Mouse (Mus musculus) olfactory bulb, adult 2 months (tissue): ENCODE results near the gene Psma7. TPM values are rescaled to one million over a fixed set of nuclear protein-coding genes. Genes with fewer than 3 reads are reported as not detected.
A peak's percentile ranks its signal among the peaks of the same experiment; 100 is the strongest.

ENCODE experiments used
- H3K27ac ChIP-seq: fragments of 200-500 bp; 2 replicates; pipeline ENCODE4 v1.5.1; 2012; ENCODE audit warnings: low read depth, low read length; ENCODE audit not compliant: insufficient read depth
- H3K4me1 ChIP-seq: fragments of 200-500 bp; 2 replicates; pipeline ENCODE4 v1.6.1; 2012; ENCODE audit warnings: low read length; ENCODE audit not compliant: control insufficient read depth, insufficient read depth
- H3K4me3 ChIP-seq: fragments of 200-500 bp; 2 replicates; pipeline ENCODE4 v1.5.1; 2012; ENCODE audit warnings: mild to moderate bottlenecking, low read depth, low read length, moderate library complexity; ENCODE audit not compliant: insufficient read depth
- CTCF ChIP-seq: fragments of 200-500 bp; IDR thresholded peaks from 2 replicates; pipeline ENCODE4 v1.5.1; 2012; ENCODE audit warnings: low read depth, mild to moderate bottlenecking, low read length, moderate library complexity; ENCODE audit not compliant: insufficient read depth
- POLR2A ChIP-seq: fragments of 200-500 bp; IDR thresholded peaks from 2 replicates; pipeline ENCODE4 v1.6.1; 2012; ENCODE audit warnings: mild to moderate bottlenecking, low read depth, low read length, moderate library complexity; ENCODE audit not compliant: insufficient read depth
- WGBS: fragments of 180-500 bp; shearing (Covaris S2); methylation state at CpG from one replicate; pipeline ENCODE4 v1.1.7; 2018; 5-methylcytosine and 5-hydroxymethylcytosine counted together
- polyA plus RNA-seq: library from polyadenylated mRNA; stranded (reverse); fragments of >200 nt; gene quantifications from 2 replicates; pipeline ENCODE4 v1.2.4, GENCODE M21; 2012; ENCODE audit warnings: low replicate concordance; ENCODE audit not compliant: missing spikeins, insufficient read depth, insufficient read length

The Psma7 gene
- polyA plus RNA-seq, 1 experiment = not detected

DNA sequence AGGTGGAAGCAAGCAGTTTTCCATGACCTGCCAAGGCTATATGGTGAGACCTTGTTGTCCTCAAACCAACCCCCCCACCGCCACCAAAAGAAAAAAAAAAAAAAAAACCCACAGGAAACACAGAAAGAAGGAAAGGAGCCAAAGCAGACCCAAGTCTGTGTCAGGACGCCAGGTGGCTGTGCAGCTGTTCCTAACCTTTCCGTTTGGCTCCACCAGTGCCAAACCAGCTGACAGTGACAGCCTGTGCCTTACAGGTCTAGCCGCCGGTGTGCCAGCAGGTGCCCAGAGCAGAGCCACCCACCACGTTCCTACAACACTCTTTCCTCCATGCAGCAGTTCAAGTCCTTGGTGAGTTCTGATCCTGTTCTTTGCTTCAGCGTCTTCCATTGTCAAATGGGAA, 30.7 kb upstream of the Psma7 start:
- H3K4me1 ChIP-seq = peaks cover 8% of the 10 kb centered on the region
- H3K27ac ChIP-seq = no peak overlapping the region
- 91% methylated on average over 7 of the region's 7 CpGs for WGBS
- no peak overlapping the region for H3K4me3 ChIP-seq
- TF ChIP-seq CTCF (no peak), POLR2A (no peak)

DNA sequence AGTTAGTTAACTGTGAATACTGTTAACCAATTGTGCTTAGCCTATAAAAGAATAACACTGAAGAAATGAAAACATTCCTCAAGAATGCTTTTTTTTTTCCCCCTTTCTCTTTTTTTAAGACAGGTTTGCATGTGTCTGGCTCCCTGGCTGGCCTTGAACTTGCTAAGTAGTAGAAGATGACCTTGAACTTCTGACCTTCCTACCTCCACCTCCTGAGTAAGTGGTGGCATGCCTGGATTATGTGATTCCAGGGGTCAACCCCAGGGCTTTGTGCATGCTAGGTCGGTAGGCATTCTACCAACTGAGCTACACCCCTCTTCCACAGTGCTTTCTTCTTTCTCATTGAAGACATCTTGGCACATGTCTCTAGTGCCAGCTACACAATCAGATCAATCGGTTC, 29.4 kb upstream of the Psma7 start:
- peaks cover 8% of the 10 kb centered on the region for H3K4me1 ChIP-seq
- WGBS = 75% methylated on average over 2 of the region's 2 CpGs
- TF ChIP-seq POLR2A (no peak), CTCF (no peak)
- H3K27ac ChIP-seq = no peak overlapping the region
- H3K4me3 ChIP-seq = no peak overlapping the region

DNA sequence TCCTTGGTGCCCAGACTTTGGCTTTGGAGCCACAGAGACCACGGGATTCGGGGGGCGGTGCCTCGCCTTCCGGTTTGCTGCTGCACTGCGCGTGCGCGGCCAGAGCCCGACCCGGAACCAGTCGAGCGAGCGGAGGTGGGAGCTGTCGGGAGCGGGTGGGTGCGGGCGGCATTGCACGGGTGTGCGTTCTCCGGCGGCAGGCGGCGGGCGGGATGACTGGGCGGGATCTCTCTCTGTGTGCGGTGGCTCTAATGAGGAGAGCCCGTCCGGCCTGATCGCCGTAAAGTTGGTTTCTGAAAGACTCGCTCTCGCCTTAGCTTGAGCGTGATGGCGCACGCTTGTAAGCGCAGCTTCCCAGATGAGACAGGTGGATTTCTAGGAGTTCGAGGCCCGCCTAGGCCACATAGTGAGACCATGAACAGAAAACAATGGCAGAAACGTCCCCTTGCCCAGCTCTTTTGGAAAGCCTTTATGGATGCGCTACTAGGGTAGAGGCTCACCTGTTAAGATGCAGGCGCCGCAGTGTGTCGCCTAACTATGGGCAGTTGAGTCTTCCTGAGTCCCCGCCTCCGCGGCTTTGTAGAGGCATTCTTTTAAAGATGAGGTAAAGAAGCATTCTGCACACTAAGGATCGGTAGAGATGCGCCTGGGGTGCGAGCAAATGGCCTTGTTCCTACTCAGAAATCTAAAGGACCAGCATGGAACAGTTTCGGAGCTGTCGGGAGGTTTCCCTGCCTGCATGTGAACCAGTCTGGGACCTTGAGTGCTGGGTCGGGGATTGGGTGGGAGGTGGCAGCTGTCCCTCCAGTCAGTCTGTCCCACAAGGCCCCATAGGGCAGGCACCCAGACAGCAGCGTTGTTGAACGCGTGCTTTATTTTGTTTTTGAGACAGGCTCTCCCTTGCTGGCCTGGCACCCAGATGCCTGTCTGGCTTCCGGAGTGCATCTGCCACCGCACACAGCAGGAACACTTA, 28.5 kb upstream of the Psma7 start, which contains the start of gene Mtg2:
Gene Mtg2, plus strand, starts transcription at position 108 of the 973 bp plus-strand sequence.
- peak within 1 kb of the TSS; percentile 60 for H3K4me3 ChIP-seq
- H3K4me1 ChIP-seq = peaks cover 8% of the 10 kb centered on the region
- peak within 1 kb of the TSS; percentile 63; the same call in 1 of the 2 replicates for H3K27ac ChIP-seq
- TF ChIP-seq POLR2A (peak; percentile 59), CTCF (no peak)
- 1% methylated on average over 58 of the region's 58 CpGs for WGBS

DNA sequence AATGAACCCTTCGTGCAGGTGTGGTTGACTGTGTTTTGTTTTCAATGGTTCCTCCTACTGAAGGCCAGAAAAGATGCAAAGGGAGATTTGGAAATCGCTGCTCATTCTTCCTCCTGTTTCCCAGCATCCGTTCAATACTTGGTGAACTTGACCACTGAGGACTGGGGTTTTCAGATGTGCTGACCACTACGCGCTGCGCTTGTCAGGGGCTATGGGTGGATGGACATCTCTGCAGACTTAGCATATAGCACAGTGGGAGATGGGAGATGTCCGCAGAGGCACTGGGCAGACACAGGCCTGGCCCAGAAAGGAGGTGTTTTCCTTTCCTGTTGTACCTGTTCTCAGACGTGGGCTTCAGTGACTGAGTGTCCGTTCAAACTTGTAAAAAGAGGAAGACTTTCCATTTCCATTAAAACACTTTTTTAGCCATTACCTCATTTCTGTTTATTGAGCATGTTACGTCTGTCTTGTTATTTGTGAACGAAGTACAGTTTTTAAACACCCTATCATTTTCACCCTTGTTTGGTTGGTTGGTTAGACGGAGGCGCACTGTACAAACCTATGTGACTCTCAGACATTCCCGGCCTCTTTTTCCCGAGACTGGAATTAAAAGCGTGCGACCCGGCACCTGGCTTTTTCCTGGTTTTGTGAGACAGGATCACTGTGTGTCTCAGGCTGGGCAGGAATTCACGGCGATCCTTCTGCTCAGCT, 27.7 kb upstream of the Psma7 start:
- Histone ChIP-seq H3K27ac (peak overlapping the region; percentile 63; the same call in 1 of the 2 replicates), H3K4me1 (peaks cover 8% of the 10 kb centered on the region), H3K4me3 (peak overlapping the region; percentile 60)
- TF ChIP-seq CTCF (no peak), POLR2A (no peak; the same call in 1 of the 2 replicates)
- WGBS = 31% methylated on average over 20 of the region's 20 CpGs

DNA sequence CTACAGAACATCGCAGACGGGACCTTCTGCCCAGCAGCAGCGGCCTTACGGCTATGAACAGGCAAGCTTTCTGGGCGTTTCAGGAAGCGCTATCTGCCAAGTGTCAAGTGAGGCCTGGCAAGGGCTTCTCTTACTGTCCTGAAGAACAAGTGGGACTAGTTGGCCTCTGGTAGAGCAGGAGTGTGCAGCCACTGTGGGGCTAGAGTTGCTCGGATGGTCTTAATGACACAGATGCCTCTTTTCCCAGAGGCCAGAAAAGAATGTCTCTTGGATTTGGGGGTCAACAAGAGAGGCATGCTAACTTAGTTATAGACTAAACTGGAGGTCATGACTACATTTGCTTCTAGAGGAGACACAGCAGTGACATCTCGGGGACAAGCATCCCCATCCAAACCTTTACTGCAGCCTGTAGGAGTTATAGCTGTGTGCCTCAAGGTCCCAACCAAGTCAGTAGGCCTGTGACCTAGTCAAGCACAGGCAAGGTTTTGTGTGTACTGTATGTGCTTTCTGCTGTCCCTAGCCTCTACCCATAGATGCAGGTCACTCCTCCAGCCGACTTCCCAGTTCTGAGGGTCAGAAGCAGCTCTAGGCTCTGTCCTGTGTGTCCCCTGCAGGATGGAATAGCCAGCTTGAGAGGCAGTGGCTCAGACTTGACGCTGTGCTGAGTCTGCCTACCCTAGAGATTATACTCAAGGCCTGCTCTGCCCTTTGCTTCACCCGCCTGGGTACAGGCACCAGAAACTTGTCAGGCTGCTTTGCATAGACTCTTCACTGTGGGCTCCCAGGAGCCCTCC, 21.3 kb upstream of the Psma7 start:
- Histone ChIP-seq H3K27ac (no peak overlapping the region), H3K4me3 (no peak overlapping the region), H3K4me1 (no peaks in the 10 kb centered on the region)
- no peak for TF ChIP-seq POLR2A
- no peak for TF ChIP-seq CTCF
- 96% methylated on average over 11 of the region's 11 CpGs for WGBS

DNA sequence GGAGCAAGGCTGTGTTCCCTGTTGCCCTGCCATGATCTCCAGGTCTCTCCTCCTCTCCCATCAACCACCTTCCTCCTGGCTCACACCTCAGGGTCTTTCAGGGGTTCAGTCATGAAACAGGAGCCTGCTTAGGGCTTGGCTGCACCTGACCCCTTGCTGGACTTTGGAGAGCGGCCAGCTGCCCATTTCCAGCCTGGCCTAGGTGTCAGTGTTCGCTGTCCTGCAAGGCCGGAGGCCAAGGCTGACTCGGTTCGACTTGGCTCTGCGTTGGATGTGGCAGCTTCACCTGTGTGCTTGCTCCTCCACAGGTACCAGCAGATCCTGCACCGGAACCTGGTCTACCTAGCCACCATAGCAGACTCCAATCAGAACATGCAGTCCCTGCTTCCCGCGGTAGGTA, 10.8 kb upstream of the Psma7 start:
- no peak overlapping the region for H3K27ac ChIP-seq
- 96% methylated on average over 9 of the region's 9 CpGs for WGBS
- TF ChIP-seq CTCF (no peak), POLR2A (no peak)
- H3K4me1 ChIP-seq = peaks cover 9% of the 10 kb centered on the region
- H3K4me3 ChIP-seq = no peak overlapping the region

DNA sequence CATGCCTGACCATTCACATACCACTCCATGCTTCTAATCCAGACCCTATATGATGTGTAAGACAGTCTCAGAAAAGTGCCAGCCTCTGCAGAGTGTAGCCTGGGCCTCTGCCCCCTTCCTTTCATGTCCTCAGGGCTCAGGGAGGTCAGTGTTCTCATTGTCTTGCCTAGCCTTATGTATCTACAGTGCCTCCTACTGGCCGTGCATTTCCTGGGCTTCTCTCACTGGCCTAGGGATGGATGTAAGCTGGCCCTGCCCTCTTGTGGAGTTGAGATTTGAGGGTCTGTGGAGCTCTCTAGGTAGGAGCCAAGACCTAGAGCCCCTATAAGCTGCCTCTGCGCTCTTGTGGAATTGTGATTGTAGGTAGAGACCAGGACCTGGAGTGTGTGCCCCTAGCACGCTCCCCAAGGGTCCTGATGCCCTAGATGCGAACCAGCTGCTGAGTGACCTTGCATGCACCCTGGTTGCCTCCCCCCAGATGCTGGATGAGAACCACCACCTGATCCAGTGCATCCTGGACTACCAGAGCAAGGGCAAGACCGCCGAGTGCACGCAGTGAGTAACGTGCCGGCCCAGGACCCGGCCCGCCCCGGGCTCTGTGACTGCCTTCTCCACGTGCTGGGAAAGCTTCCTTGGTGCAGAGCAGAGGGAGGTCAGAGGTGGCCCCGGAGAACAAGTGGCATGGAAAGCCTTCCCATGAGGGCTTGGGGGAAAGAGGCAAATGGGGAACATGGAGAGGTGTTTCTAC, 9.9 kb upstream of the Psma7 start:
- no peak overlapping the region for H3K4me3 ChIP-seq
- no peak overlapping the region for H3K27ac ChIP-seq
- H3K4me1 ChIP-seq = peaks cover 9% of the 10 kb centered on the region
- 86% methylated on average over 14 of the region's 14 CpGs for WGBS
- TF ChIP-seq CTCF (no peak), POLR2A (no peak)

DNA sequence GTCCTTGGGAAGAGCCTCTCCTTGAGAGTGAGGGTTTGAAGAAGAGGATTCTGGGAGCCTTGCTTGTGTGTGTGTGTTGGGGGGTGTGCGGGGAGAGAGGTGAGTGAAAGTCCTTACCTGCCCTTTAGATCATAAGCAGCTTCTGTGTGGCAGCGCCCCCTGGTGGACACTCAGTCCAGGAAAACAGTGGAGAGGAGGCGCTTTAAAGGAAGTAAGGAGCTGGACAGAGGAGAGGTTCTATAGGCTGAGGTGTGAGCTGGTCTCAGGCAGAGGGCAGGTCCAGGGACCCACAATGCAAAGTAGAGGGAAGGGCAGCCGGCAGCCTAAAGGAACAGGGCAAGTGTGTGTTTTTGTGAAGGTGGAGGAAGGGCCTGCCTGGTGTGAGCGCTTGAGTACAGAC, 8.8 kb upstream of the Psma7 start:
- H3K4me1 ChIP-seq = peaks cover 9% of the 10 kb centered on the region
- WGBS = 27% methylated on average over 5 of the region's 5 CpGs
- no peak overlapping the region for H3K27ac ChIP-seq
- TF ChIP-seq CTCF (peak; percentile 75), POLR2A (no peak; the same call in 1 of the 2 replicates)
- no peak overlapping the region for H3K4me3 ChIP-seq
